Mouse (Mus musculus): ENCODE results near the gene Per3. TPM values are rescaled to one million over a fixed set of nuclear protein-coding genes. Genes with fewer than 3 reads are reported as not detected.
A peak's percentile ranks its signal among the peaks of the same experiment; 100 is the strongest.
"Not testable (repeated sequence)": the region's sequence is repeated elsewhere in the genome, so short reads cannot be mapped to it uniquely, and the experiment has no call there.

The Per3 gene
- total RNA-seq, 2 experiments from 2014 or later, result 5.3 to 6.9 TPM

GRCm38 (mm10) chr4:151027001-151027400 is 17.5 kb downstream of the Per3 start:
- DNase-seq (ENCODE audit: low spot score), result no peak

- DNase-seq (ENCODE audit: low spot score), result no peak
These were observed 20.3 kb downstream of the Per3 start for GRCm38 (mm10) chr4:151024152-151024551.

GRCm38 (mm10) chr4:151017356-151017755 is 27.1 kb downstream of the Per3 start:
- not testable (repeated sequence) for DNase-seq (ENCODE audit: low spot score)

GRCm38 (mm10) chr4:151015946-151016345 is 28.5 kb downstream of the Per3 start:
- no peak for DNase-seq (ENCODE audit: low spot score)

GRCm38 (mm10) chr4:151010316-151010715 is 34.1 kb downstream of the Per3 start:
- no peak for DNase-seq (ENCODE audit: low spot score)

- DNase-seq (ENCODE audit: low spot score), result peak; percentile 21
These were observed 37.5 kb downstream of the Per3 start for GRCm38 (mm10) chr4:151006945-151007344.

- no peak for DNase-seq (ENCODE audit: low spot score)
These were observed 38.7 kb downstream of the Per3 start for GRCm38 (mm10) chr4:151005656-151006318.

- DNase-seq (ENCODE audit: low spot score), result no peak
These were observed 43.1 kb downstream of the Per3 start for GRCm38 (mm10) chr4:151001397-151001796.

- DNase-seq (ENCODE audit: low spot score), result no peak
These were observed 45.8 kb downstream of the Per3 start for GRCm38 (mm10) chr4:150998626-150999025.

GRCm38 (mm10) chr4:150996797-150997196 is 47.7 kb downstream of the Per3 start, which contains the start of gene Uts2:
TSS of gene Uts2 (plus strand) at chr4:150997097.
- DNase-seq (ENCODE audit: low spot score), result no peak

- DNase-seq (ENCODE audit: low spot score), result no peak
These were observed 54.3 kb downstream of the Per3 start for GRCm38 (mm10) chr4:150990148-150990547.

GRCm38 (mm10) chr4:150980153-150980552 is 64.3 kb downstream of the Per3 start:
- DNase-seq (ENCODE audit: low spot score), result no peak

GRCm38 (mm10) chr4:150979455-150979854 is 65.0 kb downstream of the Per3 start:
- DNase-seq (ENCODE audit: low spot score), result no peak

- DNase-seq (ENCODE audit: low spot score), result no peak
These were observed 66.1 kb downstream of the Per3 start for GRCm38 (mm10) chr4:150978156-150978910.

GRCm38 (mm10) chr4:150975145-150975544 is 69.3 kb downstream of the Per3 start:
- DNase-seq (ENCODE audit: low spot score), result no peak

GRCm38 (mm10) chr4:150973264-150973663 is 71.2 kb downstream of the Per3 start:
- DNase-seq (ENCODE audit: low spot score), result no peak

GRCm38 (mm10) chr4:150968956-150969355 is 75.5 kb downstream of the Per3 start:
- no peak for DNase-seq (ENCODE audit: low spot score)

- DNase-seq (ENCODE audit: low spot score), result peak; percentile 37
These were observed 77.9 kb downstream of the Per3 start for GRCm38 (mm10) chr4:150966556-150966955.

GRCm38 (mm10) chr4:150965555-150965951 is 78.9 kb downstream of the Per3 start:
- no peak for DNase-seq (ENCODE audit: low spot score)

- DNase-seq (ENCODE audit: low spot score), result peak; percentile 86
These were observed 79.6 kb downstream of the Per3 start for GRCm38 (mm10) chr4:150964635-150965554.

- DNase-seq (ENCODE audit: low spot score), result peak; percentile 15
These were observed 80.8 kb downstream of the Per3 start for GRCm38 (mm10) chr4:150963711-150964110.

- no peak for DNase-seq (ENCODE audit: low spot score)
These were observed 82.2 kb downstream of the Per3 start for GRCm38 (mm10) chr4:150962231-150962630.

Measured in gastrocnemius, adult 18-20 months (tissue).